Mouse (Mus musculus): Measurements from ENCODE around the gene Eif4e. TPM values are rescaled to one million over a fixed set of nuclear protein-coding genes. Genes with fewer than 3 reads are reported as not detected.

Eif4e gene
- polyA plus RNA-seq, 1 experiment from 2014 or later: 230 TPM

GRCm38 (mm10) chr3:138490034-138490337 lies 36.0 kb upstream of the Eif4e start:
- Histone ChIP-seq H3K27me3 (ENCODE audit: control insufficient read depth, insufficient read depth, low read length) (no peaks in the 10 kb centered on the region), H3K4me1 (ENCODE audit: control insufficient read depth in 2 of 2, insufficient read depth in 2 of 2, low read length in 2 of 2) (peaks cover 0 to 12% of the 10 kb centered on the region in 2 experiments; a peak in 2 of 4 replicates), H3K4me2 (ENCODE audit: low read length) (peak overlapping the region; percentile 64), H3K9ac (ENCODE audit: low read length) (peak overlapping the region; percentile 70), H3K27ac (replicated peaks in 1 of 2; ENCODE audit: control insufficient read depth in 1 of 2, insufficient read depth in 1 of 2, low read depth in 2 of 2, low read length in 2 of 2) (no peak overlapping the region), H3K36me3 (ENCODE audit: control insufficient read depth, insufficient read depth, low read length) (peaks cover 9% of the 10 kb centered on the region), H3K4me3 (ENCODE audit: control insufficient read depth in 1 of 2, insufficient read depth in 1 of 2, low read depth in 1 of 2, low read length in 2 of 2) (peak overlapping the region in 1 of 2 experiments; percentile 87; a peak in 2 of 4 replicates), H3K9me3 (ENCODE audit: control insufficient read depth, low read length) (no peaks in the 10 kb centered on the region)
- WGBS: 25% methylated on average over 6 of the region's 6 CpGs
- ATAC-seq (ENCODE audit: insufficient number of reproducible peaks, insufficient read depth, low FRiP score, low read depth): no peak

- WGBS: 75% methylated on average over 3 of the region's 3 CpGs
Measured at GRCm38 (mm10) chr3:138493668-138494067, 32.3 kb upstream of the Eif4e start.

DNA sequence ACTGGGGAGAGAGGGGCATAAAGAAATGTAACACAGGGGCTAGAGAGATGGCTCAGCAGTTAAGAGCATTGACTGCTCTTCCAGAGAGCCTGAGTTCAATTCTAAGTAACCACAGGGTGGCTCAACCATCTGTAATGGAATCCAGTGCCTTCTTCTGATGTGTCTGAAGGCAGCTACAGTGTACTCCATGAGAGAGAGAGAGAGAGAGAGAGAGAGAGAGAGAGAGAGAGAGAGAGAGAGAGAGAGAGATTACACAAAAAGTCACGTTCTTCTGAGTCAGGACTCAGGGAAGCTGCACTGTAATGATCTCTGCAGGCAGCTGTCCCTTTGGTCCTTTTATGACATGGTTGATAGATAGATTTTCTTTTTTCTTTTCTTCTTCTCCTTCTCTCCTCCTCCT lies 31.4 kb upstream of the Eif4e start:
- H3K27me3 ChIP-seq (ENCODE audit: control insufficient read depth, insufficient read depth, low read length): no peaks in the 10 kb centered on the region
- H3K9me3 ChIP-seq (ENCODE audit: control insufficient read depth, low read length): no peaks in the 10 kb centered on the region
- no peak for ATAC-seq (ENCODE audit: insufficient number of reproducible peaks, insufficient read depth, low FRiP score, low read depth)
- H3K4me3 ChIP-seq (ENCODE audit: control insufficient read depth in 1 of 2, insufficient read depth in 1 of 2, low read depth in 1 of 2, low read length in 2 of 2): no peak overlapping the region
- no peaks in the 10 kb centered on the region for H3K4me1 ChIP-seq (ENCODE audit: control insufficient read depth in 2 of 2, insufficient read depth in 2 of 2, low read length in 2 of 2)
- H3K27ac ChIP-seq (replicated peaks in 1 of 2; ENCODE audit: control insufficient read depth in 1 of 2, insufficient read depth in 1 of 2, low read depth in 2 of 2, low read length in 2 of 2): no peak overlapping the region
- WGBS: 27% methylated on average over 1 of the region's 1 CpGs
- H3K9ac ChIP-seq (ENCODE audit: low read length): no peak overlapping the region
- no peak overlapping the region for H3K4me2 ChIP-seq (ENCODE audit: low read length)
- no peaks in the 10 kb centered on the region for H3K36me3 ChIP-seq (ENCODE audit: control insufficient read depth, insufficient read depth, low read length)

More at GRCm38 (mm10) chr3:138493668-138494067, 32.3 kb upstream of the Eif4e start:
- ATAC-seq (ENCODE audit: insufficient number of reproducible peaks, insufficient read depth, low FRiP score, low read depth): no peak
- H3K36me3 ChIP-seq (ENCODE audit: control insufficient read depth, insufficient read depth, low read length): no peaks in the 10 kb centered on the region
- no peaks in the 10 kb centered on the region for H3K9me3 ChIP-seq (ENCODE audit: control insufficient read depth, low read length)
- H3K4me2 ChIP-seq (ENCODE audit: low read length): no peak overlapping the region
- H3K4me3 ChIP-seq (ENCODE audit: control insufficient read depth in 1 of 2, insufficient read depth in 1 of 2, low read depth in 1 of 2, low read length in 2 of 2): no peak overlapping the region
- no peak overlapping the region for H3K27ac ChIP-seq (replicated peaks in 1 of 2; ENCODE audit: control insufficient read depth in 1 of 2, insufficient read depth in 1 of 2, low read depth in 2 of 2, low read length in 2 of 2)
- H3K4me1 ChIP-seq (ENCODE audit: control insufficient read depth in 2 of 2, insufficient read depth in 2 of 2, low read length in 2 of 2): no peaks in the 10 kb centered on the region
- H3K9ac ChIP-seq (ENCODE audit: low read length): no peak overlapping the region
- no peaks in the 10 kb centered on the region for H3K27me3 ChIP-seq (ENCODE audit: control insufficient read depth, insufficient read depth, low read length)

DNA sequence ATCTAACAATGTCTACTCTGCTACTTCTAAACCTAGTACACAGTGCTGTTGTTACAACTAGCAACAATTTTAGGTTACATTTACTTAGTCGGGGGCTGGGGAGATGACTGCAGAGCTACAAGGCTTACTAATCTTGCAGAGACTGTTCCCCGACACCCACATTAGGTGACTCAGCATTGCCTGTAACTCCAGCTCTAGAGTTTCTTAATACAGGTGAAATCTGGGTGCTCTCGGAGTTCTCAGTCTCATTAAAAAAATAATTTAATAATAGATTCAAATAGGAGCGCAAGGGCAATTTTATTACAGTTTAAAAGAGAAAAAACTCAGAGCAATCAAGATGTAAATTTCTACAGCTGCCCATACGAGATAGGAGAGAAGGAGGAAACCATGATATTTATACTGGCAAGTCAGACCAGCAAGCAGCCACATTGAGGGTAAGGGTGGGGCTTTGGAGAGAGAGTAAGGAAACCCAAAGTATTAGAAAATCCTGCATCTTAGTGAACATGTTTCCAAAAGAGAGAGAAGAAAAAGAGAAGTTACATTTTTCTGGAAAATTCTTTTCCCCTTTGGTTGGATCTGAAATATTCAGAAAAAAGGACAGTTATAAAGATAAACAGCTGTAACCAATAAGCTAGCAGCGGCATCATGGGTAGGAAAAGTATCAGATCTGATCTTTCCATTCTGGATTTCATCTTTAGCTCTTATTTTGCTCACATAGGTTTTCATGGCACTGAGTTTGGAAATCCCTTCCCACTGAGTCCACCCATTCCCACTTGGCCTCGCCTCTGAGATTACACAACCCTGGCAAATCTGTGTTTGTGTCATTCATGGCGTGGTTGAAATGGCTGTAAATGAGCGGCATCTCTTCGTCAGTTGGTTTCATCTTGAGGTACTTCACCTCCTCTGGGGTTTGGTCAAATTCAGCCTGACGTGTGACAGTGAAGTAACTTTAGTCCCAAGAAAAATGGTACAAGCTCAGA lies 30.5 kb upstream of the Eif4e start:
- Histone ChIP-seq H3K27me3 (ENCODE audit: control insufficient read depth, insufficient read depth, low read length) (no peaks in the 10 kb centered on the region), H3K9me3 (ENCODE audit: control insufficient read depth, low read length) (no peaks in the 10 kb centered on the region), H3K27ac (replicated peaks in 1 of 2; ENCODE audit: control insufficient read depth in 1 of 2, insufficient read depth in 1 of 2, low read depth in 2 of 2, low read length in 2 of 2) (no peak overlapping the region), H3K4me1 (ENCODE audit: control insufficient read depth in 2 of 2, insufficient read depth in 2 of 2, low read length in 2 of 2) (no peaks in the 10 kb centered on the region), H3K4me2 (ENCODE audit: low read length) (no peak overlapping the region), H3K4me3 (ENCODE audit: control insufficient read depth in 1 of 2, insufficient read depth in 1 of 2, low read depth in 1 of 2, low read length in 2 of 2) (no peak overlapping the region), H3K9ac (ENCODE audit: low read length) (no peak overlapping the region), H3K36me3 (ENCODE audit: control insufficient read depth, insufficient read depth, low read length) (no peaks in the 10 kb centered on the region)
- WGBS: 72% methylated on average over 11 of the region's 11 CpGs
- ATAC-seq (ENCODE audit: insufficient number of reproducible peaks, insufficient read depth, low FRiP score, low read depth): no peak

- Histone ChIP-seq H3K27me3 (ENCODE audit: control insufficient read depth, insufficient read depth, low read length) (no peaks in the 10 kb centered on the region; the same call in 1 of the 2 replicates), H3K9me3 (ENCODE audit: control insufficient read depth, low read length) (no peaks in the 10 kb centered on the region), H3K4me1 (ENCODE audit: control insufficient read depth in 2 of 2, insufficient read depth in 2 of 2, low read length in 2 of 2) (peaks cover 0 to 2% of the 10 kb centered on the region in 2 experiments; a peak in 1 of 4 replicates), H3K4me2 (ENCODE audit: low read length) (no peak overlapping the region), H3K4me3 (ENCODE audit: control insufficient read depth in 1 of 2, insufficient read depth in 1 of 2, low read depth in 1 of 2, low read length in 2 of 2) (no peak overlapping the region), H3K36me3 (ENCODE audit: control insufficient read depth, insufficient read depth, low read length) (no peaks in the 10 kb centered on the region), H3K9ac (ENCODE audit: low read length) (no peak overlapping the region), H3K27ac (replicated peaks in 1 of 2; ENCODE audit: control insufficient read depth in 1 of 2, insufficient read depth in 1 of 2, low read depth in 2 of 2, low read length in 2 of 2) (no peak overlapping the region)
- WGBS: 67% methylated on average over 4 of the region's 4 CpGs
- ATAC-seq (ENCODE audit: insufficient number of reproducible peaks, insufficient read depth, low FRiP score, low read depth): no peak
Measured at GRCm38 (mm10) chr3:138498731-138499130, 27.2 kb upstream of the Eif4e start.

DNA sequence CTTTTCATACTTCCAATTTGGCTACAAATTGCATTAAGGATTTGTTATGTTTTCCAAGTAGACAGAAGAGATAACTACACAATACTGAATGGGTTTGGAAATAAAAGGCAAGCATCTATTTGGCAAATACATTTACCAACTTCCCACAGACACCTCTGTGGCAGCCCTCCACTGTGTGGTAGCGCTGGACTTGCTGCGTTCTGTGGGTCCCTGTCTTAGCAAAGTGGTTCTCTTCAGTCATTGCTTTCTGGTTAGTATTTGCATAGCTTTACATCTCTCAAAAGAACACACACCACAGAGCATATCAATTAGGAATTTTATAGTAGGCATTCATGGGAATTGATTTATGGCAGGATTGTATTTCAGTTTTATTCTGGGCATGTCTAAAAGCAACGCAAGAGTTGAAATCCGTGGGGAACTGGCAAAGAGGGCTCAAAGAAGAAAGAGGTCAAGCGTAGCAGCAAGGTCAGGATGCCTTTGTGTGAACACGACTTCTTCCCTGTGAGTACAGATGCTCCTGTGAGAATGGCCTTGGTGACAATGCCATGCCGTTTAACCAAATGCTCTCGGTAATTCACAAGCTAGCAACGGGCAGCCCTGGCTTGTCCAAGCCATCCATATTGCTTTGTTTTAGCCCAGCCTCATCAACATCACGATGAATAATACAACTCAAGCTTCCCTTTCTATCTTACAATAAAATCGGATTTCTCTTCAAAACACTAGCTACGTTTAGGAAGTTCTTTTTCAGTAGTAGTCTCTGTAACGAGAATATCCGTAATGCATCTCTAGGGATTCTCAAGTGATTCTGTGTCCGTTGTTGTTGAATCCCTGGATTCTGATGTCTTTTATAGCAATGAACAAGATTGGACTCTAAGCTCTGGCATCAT lies 25.9 kb upstream of the Eif4e start:
- Histone ChIP-seq H3K4me1 (ENCODE audit: control insufficient read depth in 2 of 2, insufficient read depth in 2 of 2, low read length in 2 of 2) (peaks cover 0 to 5% of the 10 kb centered on the region in 2 experiments; a peak in 2 of 4 replicates), H3K4me3 (ENCODE audit: control insufficient read depth in 1 of 2, insufficient read depth in 1 of 2, low read depth in 1 of 2, low read length in 2 of 2) (no peak overlapping the region), H3K9ac (ENCODE audit: low read length) (no peak overlapping the region), H3K36me3 (ENCODE audit: control insufficient read depth, insufficient read depth, low read length) (no peaks in the 10 kb centered on the region), H3K4me2 (ENCODE audit: low read length) (no peak overlapping the region), H3K27me3 (ENCODE audit: control insufficient read depth, insufficient read depth, low read length) (peaks cover under 1% of the 10 kb centered on the region; the same call in 1 of the 2 replicates), H3K9me3 (ENCODE audit: control insufficient read depth, low read length) (no peaks in the 10 kb centered on the region), H3K27ac (replicated peaks in 1 of 2; ENCODE audit: control insufficient read depth in 1 of 2, insufficient read depth in 1 of 2, low read depth in 2 of 2, low read length in 2 of 2) (no peak overlapping the region)
- no peak for ATAC-seq (ENCODE audit: insufficient number of reproducible peaks, insufficient read depth, low FRiP score, low read depth)
- WGBS: 74% methylated on average over 15 of the region's 15 CpGs

DNA sequence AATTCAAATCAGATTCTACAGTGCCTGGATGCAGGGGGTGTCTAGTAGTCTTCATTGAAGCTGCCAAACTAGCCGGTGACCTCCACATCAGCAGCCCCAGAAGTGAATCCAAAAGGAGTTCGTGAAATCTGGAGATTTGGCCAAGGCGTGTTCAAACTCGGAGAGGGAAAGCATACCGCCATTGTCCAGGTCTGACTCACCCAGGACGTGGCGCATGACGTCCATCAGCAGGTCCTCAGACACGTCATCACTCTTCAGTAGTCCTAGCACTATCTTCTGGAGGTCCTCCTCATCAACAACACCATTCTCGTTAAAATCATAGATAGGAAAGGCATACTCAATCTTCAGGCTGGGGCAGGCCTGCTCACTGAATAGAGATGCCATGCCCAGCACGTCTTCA lies 22.2 kb upstream of the Eif4e start:
- WGBS: 15% methylated on average over 11 of the region's 11 CpGs
- no peak overlapping the region for H3K9ac ChIP-seq (ENCODE audit: low read length)
- no peak overlapping the region for H3K4me3 ChIP-seq (ENCODE audit: control insufficient read depth in 1 of 2, insufficient read depth in 1 of 2, low read depth in 1 of 2, low read length in 2 of 2)
- H3K36me3 ChIP-seq (ENCODE audit: control insufficient read depth, insufficient read depth, low read length): no peaks in the 10 kb centered on the region
- peaks cover 0 to 5% of the 10 kb centered on the region in 2 experiments; a peak in 2 of 4 replicates for H3K4me1 ChIP-seq (ENCODE audit: control insufficient read depth in 2 of 2, insufficient read depth in 2 of 2, low read length in 2 of 2)
- ATAC-seq (ENCODE audit: insufficient number of reproducible peaks, insufficient read depth, low FRiP score, low read depth): no peak
- no peaks in the 10 kb centered on the region for H3K9me3 ChIP-seq (ENCODE audit: control insufficient read depth, low read length)
- no peak overlapping the region for H3K27ac ChIP-seq (replicated peaks in 1 of 2; ENCODE audit: control insufficient read depth in 1 of 2, insufficient read depth in 1 of 2, low read depth in 2 of 2, low read length in 2 of 2)
- H3K27me3 ChIP-seq (ENCODE audit: control insufficient read depth, insufficient read depth, low read length): peaks cover 6% of the 10 kb centered on the region; the same call in 1 of the 2 replicates
- peak overlapping the region; percentile 43; the same call in 1 of the 2 replicates for H3K4me2 ChIP-seq (ENCODE audit: low read length)

Measured in heart, embryonic 14.5 days (tissue).